Mouse (Mus musculus) erythroblast, embryonic 14.5 days (primary cell): ENCODE measurements around the gene Gm17617.

Experiments
- GATA1 ChIP-seq: IDR thresholded peaks from 2 replicates; pipeline ENCODE4 v1.6.1; 2012; ENCODE audit warnings: low read length, inconsistent platforms, mixed read lengths
- TAL1 ChIP-seq: IDR thresholded peaks from 3 replicates; pipeline ENCODE4 v1.6.1; 2012; ENCODE audit warnings: low read length, inconsistent platforms, mixed read lengths

GRCm38 (mm10) chr13:55178556-55178955, 45.2 kb upstream of the Gm17617 start:
- TF ChIP-seq TAL1 (no peak), GATA1 (no peak)
